Mouse (Mus musculus): ENCODE measurements around the gene Rbm42. TPM values are rescaled to one million over a fixed set of nuclear protein-coding genes. Genes with fewer than 3 reads are reported as not detected.

Gene Rbm42
- polyA plus RNA-seq (2014; fragmentation: Nextera tagmentation; extraction: Ambion mirVana) = 133 and 134 TPM in 2 replicates

- Histone ChIP-seq H3K9me3 (ENCODE audit: control insufficient read depth, low read length) (no peaks in the 10 kb centered on the region), H3K36me3 (ENCODE audit: control insufficient read depth, insufficient read depth, low read length) (peaks cover 14% of the 10 kb centered on the region), H3K27me3 (ENCODE audit: control insufficient read depth, insufficient read depth, low read length) (no peaks in the 10 kb centered on the region), H3K4me3 (ENCODE audit: low read depth, low read length) (peak within 1 kb of the TSS; percentile 84), H3K4me2 (ENCODE audit: low read depth) (peak within 1 kb of the TSS; percentile 91), H3K4me1 (ENCODE audit: control insufficient read depth, insufficient read depth, low read length) (no peaks in the 10 kb centered on the region), H3K9ac (ENCODE audit: low read length) (peak within 1 kb of the TSS; percentile 91), H3K27ac (ENCODE audit: low read depth, low read length) (no peak within 1 kb of the TSS)
- ATAC-seq (ENCODE audit: insufficient read depth, low FRiP score, low TSS enrichment) (peak; percentile 99), DNase-seq (ENCODE audit: low spot score) (peak; percentile 98)
- WGBS = 2% methylated on average over 59 of the region's 59 CpGs
Measured at GRCm38 (mm10) chr7:30649591-30650540, at the start of gene Rbm42. Rbm42 (minus strand) TSS chr7:30650317.

- no peak for ATAC-seq (ENCODE audit: insufficient read depth, low FRiP score, low TSS enrichment)
- H3K27ac ChIP-seq (ENCODE audit: low read depth, low read length) = no peak within 1 kb of the TSS
- no peaks in the 10 kb centered on the region; the same call in 1 of the 2 replicates for H3K9me3 ChIP-seq (ENCODE audit: control insufficient read depth, low read length)
- H3K4me2 ChIP-seq (ENCODE audit: low read depth) = no peak within 1 kb of the TSS
- no peak within 1 kb of the TSS for H3K4me3 ChIP-seq (ENCODE audit: low read depth, low read length)
- H3K36me3 ChIP-seq (ENCODE audit: control insufficient read depth, insufficient read depth, low read length) = no peaks in the 10 kb centered on the region
- no peak within 1 kb of the TSS for H3K9ac ChIP-seq (ENCODE audit: low read length)
- 37% methylated on average over 9 of the region's 9 CpGs for WGBS
- no peak for DNase-seq (ENCODE audit: low spot score)
- H3K27me3 ChIP-seq (ENCODE audit: control insufficient read depth, insufficient read depth, low read length) = no peaks in the 10 kb centered on the region
- H3K4me1 ChIP-seq (ENCODE audit: control insufficient read depth, insufficient read depth, low read length) = no peaks in the 10 kb centered on the region
Measured at GRCm38 (mm10) chr7:30698589-30698988, 48.5 kb upstream of the Rbm42 start, which contains the start of gene 2200002J24Rik. 2200002J24Rik (plus strand) TSS chr7:30698926.

- ATAC-seq (ENCODE audit: insufficient read depth, low FRiP score, low TSS enrichment) = no peak
- Histone ChIP-seq H3K27ac (ENCODE audit: low read depth, low read length) (no peak overlapping the region), H3K9ac (ENCODE audit: low read length) (no peak overlapping the region), H3K27me3 (ENCODE audit: control insufficient read depth, insufficient read depth, low read length) (no peaks in the 10 kb centered on the region), H3K4me2 (ENCODE audit: low read depth) (no peak overlapping the region), H3K36me3 (ENCODE audit: control insufficient read depth, insufficient read depth, low read length) (no peaks in the 10 kb centered on the region), H3K4me1 (ENCODE audit: control insufficient read depth, insufficient read depth, low read length) (no peaks in the 10 kb centered on the region), H3K9me3 (ENCODE audit: control insufficient read depth, low read length) (no peaks in the 10 kb centered on the region; the same call in 1 of the 2 replicates), H3K4me3 (ENCODE audit: low read depth, low read length) (no peak overlapping the region)
- 73% methylated on average over 5 of the region's 5 CpGs for WGBS
- no peak for DNase-seq (ENCODE audit: low spot score)
Measured at GRCm38 (mm10) chr7:30698101-30698500, 48.0 kb upstream of the Rbm42 start.

GRCm38 (mm10) chr7:30688325-30688724 is 38.2 kb upstream of the Rbm42 start:
- Histone ChIP-seq H3K4me2 (ENCODE audit: low read depth) (no peak overlapping the region), H3K4me3 (ENCODE audit: low read depth, low read length) (no peak overlapping the region), H3K27ac (ENCODE audit: low read depth, low read length) (no peak overlapping the region), H3K9ac (ENCODE audit: low read length) (no peak overlapping the region), H3K9me3 (ENCODE audit: control insufficient read depth, low read length) (no peaks in the 10 kb centered on the region), H3K36me3 (ENCODE audit: control insufficient read depth, insufficient read depth, low read length) (no peaks in the 10 kb centered on the region), H3K27me3 (ENCODE audit: control insufficient read depth, insufficient read depth, low read length) (peaks cover 6% of the 10 kb centered on the region), H3K4me1 (ENCODE audit: control insufficient read depth, insufficient read depth, low read length) (no peaks in the 10 kb centered on the region)
- no peak for ATAC-seq (ENCODE audit: insufficient read depth, low FRiP score, low TSS enrichment)
- no peak for DNase-seq (ENCODE audit: low spot score)
- 72% methylated on average over 6 of the region's 6 CpGs for WGBS

- H3K4me1 ChIP-seq (ENCODE audit: control insufficient read depth, insufficient read depth, low read length) = no peaks in the 10 kb centered on the region
- H3K9ac ChIP-seq (ENCODE audit: low read length) = no peak overlapping the region
- H3K4me3 ChIP-seq (ENCODE audit: low read depth, low read length) = no peak overlapping the region
- no peak overlapping the region for H3K27ac ChIP-seq (ENCODE audit: low read depth, low read length)
- no peak for ATAC-seq (ENCODE audit: insufficient read depth, low FRiP score, low TSS enrichment)
- H3K36me3 ChIP-seq (ENCODE audit: control insufficient read depth, insufficient read depth, low read length) = no peaks in the 10 kb centered on the region
- no peak for DNase-seq (ENCODE audit: low spot score)
- H3K4me2 ChIP-seq (ENCODE audit: low read depth) = no peak overlapping the region
- H3K9me3 ChIP-seq (ENCODE audit: control insufficient read depth, low read length) = 0 out of 2 replicates have a peak, but pooled peaks cover 2% of the 10 kb centered on the region
- WGBS = 81% methylated on average over 2 of the region's 2 CpGs
- peaks cover 6% of the 10 kb centered on the region for H3K27me3 ChIP-seq (ENCODE audit: control insufficient read depth, insufficient read depth, low read length)
Measured at GRCm38 (mm10) chr7:30683425-30683824, 33.3 kb upstream of the Rbm42 start.

- no peaks in the 10 kb centered on the region for H3K36me3 ChIP-seq (ENCODE audit: control insufficient read depth, insufficient read depth, low read length)
- H3K9ac ChIP-seq (ENCODE audit: low read length) = no peak overlapping the region
- no peak overlapping the region for H3K4me3 ChIP-seq (ENCODE audit: low read depth, low read length)
- 77% methylated on average over 5 of the region's 5 CpGs for WGBS
- H3K9me3 ChIP-seq (ENCODE audit: control insufficient read depth, low read length) = 0 out of 2 replicates have a peak, but pooled peaks cover 3% of the 10 kb centered on the region
- H3K4me1 ChIP-seq (ENCODE audit: control insufficient read depth, insufficient read depth, low read length) = no peaks in the 10 kb centered on the region
- DNase-seq (ENCODE audit: low spot score) (no peak), ATAC-seq (ENCODE audit: insufficient read depth, low FRiP score, low TSS enrichment) (no peak)
- H3K27me3 ChIP-seq (ENCODE audit: control insufficient read depth, insufficient read depth, low read length) = no peaks in the 10 kb centered on the region
- no peak overlapping the region for H3K4me2 ChIP-seq (ENCODE audit: low read depth)
- no peak overlapping the region for H3K27ac ChIP-seq (ENCODE audit: low read depth, low read length)
Measured at GRCm38 (mm10) chr7:30681897-30682296, 31.8 kb upstream of the Rbm42 start.

GRCm38 (mm10) chr7:30678263-30678975 is 28.3 kb upstream of the Rbm42 start:
- Histone ChIP-seq H3K27ac (ENCODE audit: low read depth, low read length) (no peak overlapping the region), H3K4me2 (ENCODE audit: low read depth) (no peak overlapping the region), H3K9ac (ENCODE audit: low read length) (no peak overlapping the region), H3K4me3 (ENCODE audit: low read depth, low read length) (no peak overlapping the region), H3K4me1 (ENCODE audit: control insufficient read depth, insufficient read depth, low read length) (no peaks in the 10 kb centered on the region), H3K9me3 (ENCODE audit: control insufficient read depth, low read length) (0 out of 2 replicates have a peak, but pooled peaks cover 3% of the 10 kb centered on the region), H3K27me3 (ENCODE audit: control insufficient read depth, insufficient read depth, low read length) (no peaks in the 10 kb centered on the region), H3K36me3 (ENCODE audit: control insufficient read depth, insufficient read depth, low read length) (no peaks in the 10 kb centered on the region)
- no peak for ATAC-seq (ENCODE audit: insufficient read depth, low FRiP score, low TSS enrichment)
- DNase-seq (ENCODE audit: low spot score) = no peak
- WGBS = 69% methylated on average over 5 of the region's 5 CpGs

- H3K9ac ChIP-seq (ENCODE audit: low read length) = no peak within 1 kb of the TSS
- no peak within 1 kb of the TSS for H3K27ac ChIP-seq (ENCODE audit: low read depth, low read length)
- H3K4me1 ChIP-seq (ENCODE audit: control insufficient read depth, insufficient read depth, low read length) = no peaks in the 10 kb centered on the region
- WGBS = 69% methylated on average over 9 of the region's 9 CpGs
- no peak within 1 kb of the TSS for H3K4me3 ChIP-seq (ENCODE audit: low read depth, low read length)
- H3K4me2 ChIP-seq (ENCODE audit: low read depth) = no peak within 1 kb of the TSS
- no peaks in the 10 kb centered on the region for H3K9me3 ChIP-seq (ENCODE audit: control insufficient read depth, low read length)
- DNase-seq (ENCODE audit: low spot score) (no peak), ATAC-seq (ENCODE audit: insufficient read depth, low FRiP score, low TSS enrichment) (no peak)
- no peaks in the 10 kb centered on the region for H3K36me3 ChIP-seq (ENCODE audit: control insufficient read depth, insufficient read depth, low read length)
- H3K27me3 ChIP-seq (ENCODE audit: control insufficient read depth, insufficient read depth, low read length) = no peaks in the 10 kb centered on the region
Measured at GRCm38 (mm10) chr7:30671480-30671879, 21.4 kb upstream of the Rbm42 start, which contains the start of gene Pmis2. Pmis2 (minus strand) TSS chr7:30671605.
